Mouse (Mus musculus) Patski (cell line): ENCODE measurements around the gene Armc8. TPM values are rescaled to one million over a fixed set of nuclear protein-coding genes. Genes with fewer than 3 reads are reported as not detected.
"Not testable (repeated sequence)": the region's sequence is repeated elsewhere in the genome, so short reads cannot be mapped to it uniquely, and the experiment has no call there.

ENCODE experiments used
- ATAC-seq: fragments of 100-300 bp; one replicate; pipeline ENCODE4 v1.8.0; 2021
- CTCF ChIA-PET: fragments of 350-600 bp; sonication (Branson Sonifier 250); formaldehyde crosslinking; loops from one replicate; lab custom pipeline; 2022; ENCODE audit warnings: inconsistent platforms; lab: Charles Lee
- POLR2A ChIA-PET: fragments of 350-600 bp; sonication (Branson Sonifier 250); formaldehyde crosslinking; loops from one replicate; lab custom pipeline; 2022; ENCODE audit warnings: antibody characterized with exemption, inconsistent platforms; lab: Charles Lee
- DNase-seq: peaks from one replicate; pipeline ENCODE4 v3.0.0-alpha.2; 2011; ENCODE audit warnings: low read depth, low spot score
- H3K27me3 ChIP-seq: fragments of 371-371 bp; one replicate; pipeline ENCODE4 v1.5.1; 2021
- CTCF ChIP-seq: fragments of 100-300 bp; IDR thresholded peaks from one replicate; pipeline ENCODE4 v1.5.1; 2021
- in situ Hi-C: fragments of 300-500 bp; cut with MboI; formaldehyde crosslinking; loops from 3 replicates; pipeline ENCODE4 v1.11.1; 2018; ENCODE audit warnings: low pct_unique_long_range_greater_than_20kb, mixed read lengths
- polyA plus RNA-seq: library from polyadenylated mRNA; unstranded; gene quantifications from one replicate; pipeline ENCODE4 v1.2.3, GENCODE M21; 2021

The Armc8 gene
- polyA plus RNA-seq, result 22.6 TPM

- TF ChIP-seq CTCF, result no peak
- CTCF ChIA-PET, result no interaction called here
- POLR2A ChIA-PET, result interaction anchor here (0.9 kb wide), 1 partner anchor 44 kb away, joined by 3 read pairs; the partner anchor contains the start of gene A4gnt
- in situ Hi-C loops, result no loop called here
- DNase-seq (no peak), ATAC-seq (peak; percentile 83)
- no peaks in the 10 kb centered on the region for H3K27me3 ChIP-seq
Observed at GRCm38 (mm10) chr9:99568347-99569070, at the start of gene Armc8. Gene Armc8 (minus strand): TSS chr9:99568899.

DNA sequence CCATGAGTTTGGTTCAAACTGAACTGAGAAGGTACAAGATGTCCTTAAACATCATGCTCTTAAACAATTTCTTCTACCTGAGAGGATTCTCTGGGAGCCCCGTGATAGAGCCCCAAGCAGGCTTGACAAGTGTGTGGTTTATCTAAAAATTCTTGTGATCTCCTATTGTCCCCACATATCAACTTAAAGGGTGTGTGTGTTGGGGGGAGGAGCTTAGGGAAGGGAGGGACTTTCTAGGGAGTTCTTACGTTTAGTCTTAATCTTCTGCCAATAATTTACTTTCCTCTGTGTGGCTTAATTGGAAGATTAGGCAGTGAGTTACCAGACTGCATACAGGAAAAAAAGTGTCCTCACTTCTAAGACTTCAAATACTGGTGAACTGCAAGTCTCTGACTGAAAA lies 43.5 kb upstream of the Armc8 start, which contains the start of gene A4gnt:
Gene A4gnt, plus strand, starts transcription at position 301 of the 400 bp plus-strand sequence.
- ATAC-seq (no peak), DNase-seq (no peak)
- in situ Hi-C loops, result no loop called here
- H3K27me3 ChIP-seq, result no peaks in the 10 kb centered on the region
- no peak for TF ChIP-seq CTCF
- CTCF ChIA-PET, result interaction anchor here (1.3 kb wide), 1 partner anchor 15 kb away, joined by 3 read pairs; no protein-coding TSS in a partner anchor
- POLR2A ChIA-PET, result interaction anchor here (0.7 to 1.2 kb wide), 2 partner anchors 15 to 43 kb away, joined by 3 to 9 read pairs; no protein-coding TSS in a partner anchor

DNA sequence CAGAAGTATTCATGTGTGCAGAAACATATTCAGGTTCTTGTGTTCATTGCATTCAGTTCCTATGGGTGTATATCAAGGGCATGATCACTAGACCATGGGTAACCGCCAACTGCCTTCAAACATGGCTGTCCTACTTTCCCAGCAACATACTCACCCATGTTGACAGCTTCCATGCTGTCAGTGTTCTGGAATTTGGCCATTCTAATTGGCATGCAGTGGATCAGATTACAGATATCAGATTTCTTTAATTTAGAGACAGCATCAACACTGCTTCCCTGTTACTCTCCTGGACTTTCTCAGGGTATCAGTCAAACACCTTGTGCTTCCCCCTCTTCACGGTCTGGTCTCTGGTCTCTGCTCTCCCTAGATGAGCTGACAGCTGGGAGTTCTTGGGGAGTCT lies 34.9 kb upstream of the Armc8 start:
- ATAC-seq, result peak; percentile 44
- ChIA-PET POLR2A (no interaction called here), CTCF (interaction anchor here (0.9 kb wide), 1 partner anchor 16 kb away, joined by 3 read pairs; no protein-coding TSS in a partner anchor)
- DNase-seq, result no peak
- no peaks in the 10 kb centered on the region for H3K27me3 ChIP-seq
- in situ Hi-C loops, result no loop called here
- no peak for TF ChIP-seq CTCF

DNA sequence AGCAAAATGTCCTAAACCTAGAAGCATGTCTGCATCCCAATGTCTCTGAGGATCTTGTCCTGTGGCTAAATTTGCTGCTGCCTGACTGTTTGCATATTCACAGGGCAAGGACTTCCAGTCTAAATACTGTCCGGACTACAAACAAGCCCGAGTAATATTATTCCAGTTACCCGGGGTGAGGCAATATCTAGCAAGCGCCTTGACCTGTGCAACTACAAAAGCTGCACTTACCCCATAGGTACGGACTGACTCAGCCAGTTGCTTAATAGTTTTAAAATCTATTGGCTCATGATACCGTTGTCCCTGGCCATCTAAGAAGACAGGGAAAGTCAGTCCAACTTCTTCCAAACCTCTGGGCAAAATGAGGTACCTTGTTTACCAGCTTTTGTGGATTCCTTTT lies 30.4 kb upstream of the Armc8 start:
- DNase-seq, CTCF ChIA-PET, ATAC-seq, in situ Hi-C loops, H3K27me3 ChIP-seq: not testable (repeated sequence)
- POLR2A ChIA-PET, result interaction anchor here (0.9 kb wide), 1 partner anchor 14 kb away, joined by 3 read pairs; no protein-coding TSS in a partner anchor

DNA sequence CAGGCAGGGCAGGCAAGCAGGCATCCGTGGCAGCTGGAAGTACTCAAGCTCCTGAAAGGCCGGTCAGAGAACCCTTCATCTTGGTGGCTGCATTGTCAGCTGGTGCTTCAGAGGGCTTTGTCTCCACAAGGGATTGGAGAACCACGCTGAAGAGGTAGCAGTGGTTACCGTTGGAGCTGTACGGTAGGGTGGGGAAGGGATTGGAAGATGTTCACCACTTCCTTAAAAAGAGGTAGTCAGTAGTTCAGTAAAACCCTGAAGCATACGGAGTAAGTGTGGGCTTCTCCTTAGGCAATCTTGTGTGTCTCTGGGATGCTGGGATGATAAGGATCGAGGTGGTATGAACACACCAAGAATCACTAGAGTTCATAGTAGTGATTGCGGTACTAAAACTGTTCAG lies 22.4 kb upstream of the Armc8 start:
- H3K27me3 ChIP-seq, result no peaks in the 10 kb centered on the region
- CTCF ChIA-PET, result no interaction called here
- DNase-seq (no peak), ATAC-seq (no peak)
- in situ Hi-C loops, result loop anchor here (5.0 kb wide), 1 partner anchor 36 kb away; the partner anchor contains the start of gene Dzip1l
- TF ChIP-seq CTCF, result no peak
- POLR2A ChIA-PET, result no interaction called here

GRCm38 (mm10) chr9:99587505-99588202 lies 19.0 kb upstream of the Armc8 start:
- CTCF ChIA-PET, result interaction anchor here (0.6 to 3.6 kb wide), 12 partner anchors 9 to 130 kb away, joined by 3 to 49 read pairs (median 4); no protein-coding TSS in a partner anchor
- ATAC-seq (peak; percentile 84), DNase-seq (no peak)
- peak; percentile 90 for TF ChIP-seq CTCF
- no peaks in the 10 kb centered on the region for H3K27me3 ChIP-seq
- in situ Hi-C loops, result loop anchor here (5.0 kb wide), 1 partner anchor 75 kb away; no protein-coding TSS in a partner anchor
- POLR2A ChIA-PET, result interaction anchor here (0.8 to 1.3 kb wide), 2 partner anchors 42 to 75 kb away, joined by 3 to 4 read pairs; partner anchors contain the start of gene Dzip1l

DNA sequence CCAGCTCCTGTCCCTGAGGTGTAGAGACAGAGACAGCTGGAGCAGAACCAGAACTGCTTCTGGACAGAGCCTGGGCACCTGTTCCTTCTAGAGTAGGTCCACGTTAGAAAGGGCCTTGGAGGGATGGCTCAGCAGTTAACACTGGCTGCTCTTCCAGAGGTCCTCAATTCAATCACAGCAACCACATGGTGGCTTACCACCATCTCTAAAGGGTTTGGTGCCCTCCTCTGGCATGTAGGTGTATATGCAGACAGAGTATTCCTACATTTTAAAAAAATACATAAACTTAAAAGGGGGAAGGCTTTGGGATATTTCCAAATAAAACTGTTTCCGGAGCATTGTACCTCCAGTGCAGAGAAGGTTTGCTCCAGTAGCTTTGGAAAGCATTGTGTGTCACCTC lies 12.0 kb upstream of the Armc8 start:
- H3K27me3 ChIP-seq, result no peaks in the 10 kb centered on the region
- no peak for DNase-seq
- in situ Hi-C loops, result no loop called here
- peak; percentile 52 for ATAC-seq
- ChIA-PET CTCF (interaction anchor here (1.0 to 2.0 kb wide), 7 partner anchors 9 to 131 kb away, joined by 3 to 15 read pairs (median 5); no protein-coding TSS in a partner anchor), POLR2A (no interaction called here)
- peak; percentile 77 for TF ChIP-seq CTCF

DNA sequence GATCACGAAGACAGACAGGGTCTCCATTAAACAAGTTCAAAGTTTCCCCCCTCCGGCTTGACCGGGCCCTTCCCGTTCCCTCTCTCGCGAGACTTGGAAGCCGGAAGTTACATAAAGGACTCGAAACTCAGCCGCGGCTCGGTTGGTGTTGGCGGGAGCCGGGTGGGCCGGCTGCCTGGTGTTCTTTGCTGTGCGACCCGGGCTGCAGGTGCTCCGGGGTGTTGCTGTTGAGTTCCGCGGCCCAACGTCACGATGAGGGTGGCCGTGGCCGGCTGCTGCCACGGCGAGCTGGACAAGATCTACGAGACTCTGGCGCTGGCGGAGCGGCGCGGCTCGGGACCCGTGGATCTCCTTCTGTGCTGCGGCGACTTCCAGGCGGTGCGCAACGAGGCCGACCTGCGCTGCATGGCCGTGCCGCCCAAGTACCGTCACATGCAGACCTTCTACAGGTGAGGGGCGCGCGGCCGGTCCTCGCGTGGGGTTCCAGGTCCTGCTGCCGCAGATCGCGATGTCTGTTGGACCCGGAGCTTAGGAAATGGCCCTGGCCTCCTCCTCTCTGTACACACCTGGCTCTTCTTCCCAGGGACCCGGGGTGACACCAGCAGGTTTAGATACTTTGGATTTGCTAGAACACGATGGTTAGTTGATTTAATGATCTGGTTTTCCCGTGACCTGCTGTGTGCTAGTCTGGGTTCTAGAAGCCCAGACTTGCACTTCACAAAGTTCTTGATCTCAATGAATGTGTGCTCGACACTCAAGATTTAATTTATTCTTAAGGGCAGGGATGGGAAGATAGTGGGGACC lies 7.2 kb upstream of the Armc8 start, which contains the start of gene Dbr1:
Gene Dbr1, plus strand, starts transcription at position 123 of the 804 bp plus-strand sequence.
- no peak for TF ChIP-seq CTCF
- in situ Hi-C loops, result no loop called here
- ChIA-PET POLR2A (no interaction called here), CTCF (interaction anchor here (1.2 to 1.3 kb wide), 2 partner anchors 12 to 86 kb away, joined by 3 read pairs; no protein-coding TSS in a partner anchor)
- no peaks in the 10 kb centered on the region for H3K27me3 ChIP-seq
- ATAC-seq, result peak; percentile 92
- no peak for DNase-seq

DNA sequence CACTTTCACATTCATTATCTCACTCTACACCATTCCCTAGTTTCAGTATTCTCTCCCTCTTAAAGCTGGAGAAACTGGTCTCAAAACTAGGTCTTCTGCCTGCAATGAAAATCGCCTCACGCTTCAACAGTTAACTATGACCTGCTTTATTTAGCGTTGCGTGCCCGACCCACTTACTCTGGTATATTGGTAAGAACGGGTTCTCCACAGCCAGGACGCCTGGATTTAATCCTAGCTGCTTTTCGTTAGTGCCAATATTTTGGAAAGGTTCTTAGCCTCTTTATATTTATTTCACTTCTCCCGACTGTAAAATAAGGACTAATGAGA lies 335 bp upstream of the Armc8 start:
- ATAC-seq, result peak; percentile 27
- ChIA-PET POLR2A (interaction anchor here (0.9 kb wide), 1 partner anchor 43 kb away, joined by 3 read pairs; the partner anchor contains the start of gene A4gnt), CTCF (no interaction called here)
- in situ Hi-C loops, result no loop called here
- DNase-seq, result no peak
- TF ChIP-seq CTCF, result no peak
- no peaks in the 10 kb centered on the region for H3K27me3 ChIP-seq

DNA sequence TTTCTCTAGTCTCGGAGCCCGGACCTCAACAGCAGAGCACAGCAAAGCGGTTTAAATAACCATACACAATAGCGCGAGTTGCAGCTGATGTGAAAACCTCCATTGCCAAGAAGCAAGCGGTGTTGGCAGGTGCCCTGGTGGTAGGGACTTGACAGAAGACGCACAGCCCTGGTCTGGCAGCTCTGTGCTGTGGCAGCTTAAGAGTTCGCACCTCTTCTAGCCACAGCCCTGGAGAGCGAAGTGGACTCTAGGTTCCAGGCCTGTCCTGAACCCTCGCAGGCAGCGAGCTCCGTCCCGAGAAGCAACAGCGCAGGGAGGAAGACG lies 714 bp downstream of the Armc8 start:
- in situ Hi-C loops, result no loop called here
- peak; percentile 52 for ATAC-seq
- ChIA-PET CTCF (no interaction called here), POLR2A (no interaction called here)
- no peak for DNase-seq
- TF ChIP-seq CTCF, result no peak
- H3K27me3 ChIP-seq, result no peaks in the 10 kb centered on the region
